Mouse (Mus musculus) urinary bladder, postnatal 10 days (tissue): ENCODE data around the gene Dusp1.

Experiments used
- DNase-seq: peaks from one replicate; pipeline ENCODE4 v3.0.0; 2022; ENCODE audit warnings: low spot score

Dusp1 gene

DNA sequence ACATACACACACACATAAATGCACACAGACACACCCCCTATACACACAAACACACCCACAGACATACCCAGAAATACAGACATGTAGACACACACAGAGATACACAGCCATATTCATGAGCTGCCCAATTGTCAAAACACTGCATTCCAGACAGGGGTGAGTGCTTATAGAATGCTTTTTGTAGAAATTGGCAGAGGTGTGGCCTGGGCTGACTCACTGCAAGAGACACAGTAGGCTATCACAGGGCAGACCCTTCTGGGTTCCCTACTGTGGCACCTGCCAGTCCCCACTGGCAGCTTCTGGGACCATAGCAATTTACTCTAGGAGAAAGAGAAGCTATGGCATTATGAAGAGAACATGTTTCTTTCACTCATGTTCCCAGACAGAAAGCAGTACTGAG is 37.6 kb downstream of the Dusp1 start:
- DNase-seq = no peak

DNA sequence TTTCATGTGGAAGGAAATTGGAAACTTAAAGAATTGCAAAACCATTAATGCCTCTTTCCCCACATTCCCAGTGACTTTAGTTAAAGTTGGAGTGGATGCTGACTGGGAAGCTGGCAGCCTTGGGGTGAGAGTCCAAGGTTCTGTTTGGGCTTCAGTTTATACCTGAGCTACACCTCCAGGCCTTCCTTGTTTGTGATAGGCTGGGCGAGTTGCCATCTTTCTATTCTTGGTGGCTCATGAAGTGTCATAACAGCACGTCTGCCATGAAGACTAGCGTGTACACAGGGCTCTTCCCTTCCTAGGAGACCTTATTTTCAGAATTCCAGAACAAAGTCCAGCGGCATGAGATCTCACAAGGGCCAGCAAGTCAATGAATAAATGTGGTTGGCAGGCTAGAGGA is 39.2 kb downstream of the Dusp1 start:
- DNase-seq = no peak

DNA sequence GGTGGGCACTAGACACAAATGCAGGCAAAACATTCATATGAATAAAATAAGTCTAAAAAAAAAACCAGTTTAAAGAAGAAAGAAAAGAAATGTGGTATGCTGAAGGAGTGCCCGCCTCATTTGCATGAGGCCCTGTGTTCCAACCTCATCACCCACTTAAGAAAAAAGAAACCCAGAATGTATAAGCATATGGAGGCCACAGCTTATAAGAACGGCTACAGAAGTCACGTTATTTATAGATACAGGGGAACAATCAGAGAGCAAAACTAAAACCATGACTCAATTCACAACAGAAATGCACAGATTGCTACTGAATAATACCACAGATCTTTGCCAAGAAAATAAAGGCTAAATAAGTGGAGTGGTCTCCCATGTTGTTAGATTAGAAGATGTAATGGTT is 43.6 kb downstream of the Dusp1 start:
- DNase-seq = no peak

DNA sequence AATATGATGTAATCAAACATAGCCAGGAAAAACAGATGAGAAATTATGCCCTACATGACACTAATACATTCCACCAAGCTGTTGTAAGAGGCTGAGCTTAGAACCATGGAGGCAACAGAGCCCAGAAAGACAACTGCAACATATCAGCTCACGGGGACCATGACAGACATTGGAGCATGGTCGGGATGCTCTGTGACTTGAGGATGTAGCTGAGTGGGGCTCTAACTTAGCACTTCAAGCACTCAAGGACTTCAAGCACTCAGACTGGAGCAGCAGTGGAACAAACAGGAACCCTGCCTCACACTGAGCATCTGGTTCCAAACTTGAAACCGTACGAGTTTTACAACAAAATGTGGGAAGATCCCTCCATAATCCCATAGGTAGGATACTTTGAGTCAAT is 46.3 kb downstream of the Dusp1 start:
- no peak for DNase-seq

DNA sequence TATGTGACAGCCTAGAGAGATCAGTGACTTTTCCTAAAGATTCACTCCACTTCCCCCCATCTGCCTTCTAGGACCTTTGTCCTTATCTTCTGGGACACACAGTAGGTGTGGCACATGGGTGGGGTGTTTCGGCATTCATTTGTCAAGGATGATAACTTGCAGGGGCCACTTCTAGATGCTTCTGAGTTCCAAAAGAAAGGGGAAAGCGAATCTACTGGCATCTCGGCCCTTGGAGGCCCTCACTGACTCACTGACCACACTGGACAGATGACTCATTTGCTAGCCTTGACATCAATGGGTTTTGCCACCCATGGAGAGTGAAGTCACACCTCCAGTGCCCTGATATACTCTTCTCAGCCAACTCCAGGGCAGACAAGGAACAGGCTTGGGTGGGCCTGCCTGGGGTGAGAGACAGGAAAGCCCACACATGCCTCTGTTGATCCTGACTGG is 47.3 kb downstream of the Dusp1 start:
- no peak for DNase-seq

DNA sequence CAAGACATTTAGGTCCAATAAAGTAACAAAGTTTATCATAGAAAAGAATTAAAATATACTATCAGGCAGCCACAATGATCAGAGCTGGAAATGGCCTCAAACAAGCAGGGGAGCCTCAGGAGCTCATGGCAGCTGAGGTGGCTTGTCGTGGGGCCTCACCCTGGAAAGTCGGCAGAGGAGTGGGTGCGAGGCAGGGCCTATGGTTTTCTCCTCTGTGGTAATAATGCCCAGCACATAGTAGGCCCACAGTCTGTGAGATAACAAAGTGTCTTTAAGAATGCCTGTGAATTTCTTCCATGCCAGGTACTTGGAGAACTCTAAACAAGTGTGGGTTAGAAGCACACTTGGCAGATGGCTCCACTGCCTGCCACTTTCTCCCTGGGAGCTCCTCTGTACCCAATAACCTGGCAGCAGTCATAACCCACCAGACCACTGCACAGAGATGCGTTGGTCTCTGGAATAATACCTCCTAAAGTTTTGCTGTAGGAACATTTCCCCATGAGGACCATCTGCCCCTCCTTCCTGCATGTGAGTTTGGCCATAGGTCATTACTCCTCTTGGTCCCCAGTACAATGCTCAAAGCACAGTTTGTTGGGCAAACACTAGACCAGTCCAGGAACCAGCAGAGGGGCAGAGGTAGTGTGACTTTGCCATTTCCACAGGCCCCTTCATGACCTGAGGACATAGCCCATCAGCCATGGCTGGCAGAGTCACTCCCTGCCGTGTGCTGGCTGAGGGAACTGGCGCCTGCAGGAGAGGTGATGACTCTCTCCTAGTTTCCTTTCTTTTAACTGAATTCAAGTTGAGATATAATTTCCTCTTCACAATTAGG is 48.3 kb downstream of the Dusp1 start:
- DNase-seq = no peak

DNA sequence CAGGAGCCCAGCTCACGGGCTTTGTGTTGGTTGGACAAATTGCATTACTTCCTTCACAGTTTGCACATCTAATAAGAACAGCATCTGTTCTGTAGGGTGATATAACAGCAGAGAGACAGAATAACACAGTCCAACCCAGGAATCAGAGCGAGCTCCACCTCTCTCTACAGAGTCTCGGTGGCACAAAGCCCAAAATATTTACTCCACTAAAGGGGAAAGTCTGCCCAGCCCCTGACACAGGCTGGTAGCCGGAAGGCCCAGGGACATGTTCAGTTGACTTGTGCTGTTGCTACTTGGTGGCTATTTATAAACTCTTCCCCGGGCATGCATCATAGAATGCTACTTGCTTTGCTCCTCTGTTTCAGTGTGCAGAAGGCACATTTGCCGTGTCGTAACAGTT is 49.0 kb downstream of the Dusp1 start:
- no peak for DNase-seq

DNA sequence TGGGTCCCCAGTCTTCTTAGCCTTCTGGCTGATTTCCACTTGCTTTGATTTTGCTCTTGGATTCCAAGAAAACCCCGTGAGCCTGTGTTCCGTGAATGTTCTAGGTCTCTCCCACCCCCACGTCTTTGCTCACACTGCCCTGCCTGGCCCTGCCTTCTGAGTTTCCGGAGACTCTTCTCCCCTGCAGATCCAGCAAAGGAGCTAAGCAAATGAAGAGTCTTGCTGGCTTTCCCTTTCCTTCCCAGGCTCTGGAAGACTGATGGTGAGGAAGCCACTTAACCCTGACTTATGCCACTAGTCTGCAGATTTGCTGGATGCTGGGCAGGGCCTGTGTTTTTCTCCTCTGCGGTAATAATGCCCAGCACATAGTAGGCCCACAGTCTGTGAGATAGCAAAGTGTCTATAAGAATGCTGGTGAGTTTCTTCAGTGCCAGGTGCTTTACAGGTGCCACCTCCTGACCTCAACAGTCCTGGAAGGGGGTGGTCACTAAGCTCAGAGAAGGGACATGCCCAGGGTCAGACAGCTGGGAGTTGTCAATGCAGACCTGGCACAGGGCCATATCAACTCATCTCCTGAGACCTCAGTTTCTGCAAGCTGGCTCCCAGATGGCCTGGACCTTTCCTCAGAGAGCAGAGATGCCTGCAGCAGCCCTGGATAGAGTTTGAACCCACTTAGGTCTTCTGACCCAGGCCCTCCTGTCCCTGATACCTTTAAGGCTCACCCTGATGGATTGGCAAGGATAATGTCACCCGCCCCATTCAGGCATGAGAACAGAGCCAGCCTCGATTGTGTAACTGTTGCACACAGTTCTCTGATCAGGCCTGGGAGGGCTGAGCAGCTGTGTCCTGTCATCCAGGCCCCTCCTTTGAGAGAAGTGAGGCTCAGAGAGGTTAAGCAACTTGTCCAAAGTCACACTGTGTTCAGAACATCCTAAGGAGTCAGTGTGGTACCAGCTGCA is 49.8 kb downstream of the Dusp1 start:
- DNase-seq = no peak

DNA sequence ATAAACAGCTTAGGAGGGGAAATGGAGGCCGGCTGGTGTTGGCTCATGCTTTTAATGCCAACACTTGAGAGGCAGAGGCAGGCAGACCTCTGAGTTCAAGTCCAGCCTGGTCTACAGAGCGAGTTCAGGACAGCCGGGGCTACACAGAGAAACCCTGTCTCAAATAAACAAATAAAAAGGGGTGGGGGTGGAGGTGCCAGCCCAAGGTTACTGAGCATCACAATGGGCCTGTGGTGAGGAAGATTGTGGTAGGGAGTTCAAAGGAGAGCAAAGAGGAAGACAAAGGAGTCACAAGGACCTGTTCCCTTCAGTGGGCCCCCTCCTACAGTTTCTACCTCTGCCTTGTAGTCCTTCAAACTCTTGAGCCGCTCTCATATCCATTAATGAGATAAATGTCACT is 50.7 kb downstream of the Dusp1 start:
- no peak for DNase-seq

DNA sequence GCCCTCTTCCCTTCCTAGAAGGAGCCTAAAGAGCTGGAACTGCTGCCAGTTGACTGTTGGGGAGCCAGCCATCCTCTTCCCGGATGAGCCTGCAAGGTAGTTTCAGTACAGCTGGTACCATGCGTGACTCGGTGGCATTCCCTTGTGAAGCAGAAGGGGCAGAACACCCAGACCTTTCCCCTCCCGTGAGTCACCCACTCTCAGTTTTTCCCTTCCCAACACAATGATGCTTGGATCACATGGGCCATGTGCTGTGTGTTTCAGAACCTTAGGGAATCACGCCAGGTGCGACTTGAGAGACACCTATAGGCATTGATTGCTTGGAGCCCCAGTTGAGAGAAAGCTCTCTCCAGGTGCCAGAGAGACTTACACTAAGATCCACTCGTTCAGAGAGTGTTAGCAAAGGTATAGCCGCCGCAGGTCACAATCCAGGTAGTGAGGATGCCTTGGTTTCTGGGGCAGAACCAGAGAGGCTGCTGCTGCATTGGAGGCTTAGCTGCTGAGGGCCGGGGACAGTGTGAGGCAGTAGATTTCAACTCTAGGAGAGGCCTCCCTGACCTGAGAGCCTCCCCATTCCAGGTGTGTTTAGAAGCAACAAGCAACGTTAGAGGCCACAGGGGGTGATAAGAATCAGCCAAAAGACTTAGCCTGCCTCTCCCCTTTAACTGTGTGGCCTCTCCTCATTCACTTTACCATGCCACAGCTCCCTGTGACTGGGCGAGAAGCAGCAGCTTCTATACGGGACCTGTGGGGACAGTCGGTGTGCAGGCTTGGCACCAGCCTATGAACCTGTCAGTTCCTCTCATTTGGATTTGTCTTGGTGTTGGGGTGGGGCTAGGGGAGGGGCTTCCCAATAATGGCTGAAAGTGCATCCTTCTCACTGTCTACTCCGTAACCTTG is 51.5 kb downstream of the Dusp1 start:
- DNase-seq = no peak

DNA sequence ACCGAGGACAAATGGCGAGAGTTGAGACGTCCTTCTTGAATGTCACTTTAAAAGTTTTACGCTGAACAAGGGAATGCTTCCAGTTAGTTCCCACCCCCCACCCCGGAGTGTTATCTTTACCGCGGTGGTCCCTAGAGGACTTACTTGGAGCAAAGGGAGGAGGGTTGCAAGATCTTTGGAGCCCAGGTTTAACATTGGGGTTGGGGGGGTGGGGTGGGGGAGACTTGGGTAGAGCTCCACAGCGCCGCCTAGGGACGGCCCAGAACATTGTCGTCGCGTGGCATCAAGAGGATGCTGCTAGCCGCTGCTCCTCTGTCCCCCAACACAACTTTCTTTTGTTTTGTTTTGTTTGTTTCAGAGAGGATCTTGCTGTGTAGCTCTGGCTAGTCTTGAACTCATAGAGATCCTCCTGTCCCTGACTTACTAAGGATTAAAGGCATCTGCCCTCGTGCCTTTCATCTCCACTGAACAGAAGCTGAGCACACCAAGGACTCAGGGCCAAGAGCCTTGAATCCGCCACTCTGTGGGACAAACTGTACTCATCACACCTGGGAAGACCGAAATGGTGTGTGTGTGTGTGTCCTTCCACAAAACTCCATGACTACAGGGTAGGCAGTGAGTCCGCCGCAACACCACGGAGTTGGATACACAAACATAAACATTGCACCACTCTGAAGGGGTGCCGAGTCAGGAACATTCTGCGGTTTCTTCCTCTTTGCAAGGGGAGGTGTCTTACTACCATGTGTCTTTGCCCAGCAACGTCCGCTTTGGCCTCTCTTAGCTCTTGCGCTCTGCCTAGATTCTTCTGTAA is 52.8 kb downstream of the Dusp1 start:
- no peak for DNase-seq

DNA sequence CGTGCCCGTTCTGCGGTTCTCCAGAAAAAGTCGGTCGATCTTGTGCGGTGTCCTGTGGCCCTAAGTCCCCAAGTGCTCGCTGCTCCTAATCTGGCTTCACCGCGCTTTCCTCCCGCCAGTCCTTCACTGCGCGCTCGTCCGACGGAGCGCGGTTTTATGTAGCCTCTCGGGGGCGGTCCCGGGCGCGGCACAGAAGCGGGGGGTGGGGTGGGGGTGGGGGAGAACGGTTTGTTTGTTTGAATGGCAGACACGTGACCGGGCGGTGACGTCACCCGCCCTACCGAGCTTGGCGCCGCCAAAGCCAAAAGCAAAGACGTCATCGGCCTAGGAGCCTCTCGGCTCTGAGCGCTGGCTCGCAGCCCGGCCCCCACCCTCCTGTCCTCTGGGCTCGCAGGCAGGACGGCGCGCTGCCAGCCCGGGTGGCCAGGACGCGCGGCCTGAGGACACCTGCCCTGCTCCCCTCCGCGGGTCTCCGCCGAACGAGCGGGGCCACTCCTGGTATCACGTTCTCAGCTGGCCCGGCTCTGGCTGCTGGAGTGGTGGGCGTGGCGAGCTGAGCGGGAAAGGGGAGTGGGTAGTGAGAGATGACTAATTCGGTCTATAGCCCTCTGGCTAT is 53.5 kb downstream of the Dusp1 start:
- peak; percentile 80 for DNase-seq

DNA sequence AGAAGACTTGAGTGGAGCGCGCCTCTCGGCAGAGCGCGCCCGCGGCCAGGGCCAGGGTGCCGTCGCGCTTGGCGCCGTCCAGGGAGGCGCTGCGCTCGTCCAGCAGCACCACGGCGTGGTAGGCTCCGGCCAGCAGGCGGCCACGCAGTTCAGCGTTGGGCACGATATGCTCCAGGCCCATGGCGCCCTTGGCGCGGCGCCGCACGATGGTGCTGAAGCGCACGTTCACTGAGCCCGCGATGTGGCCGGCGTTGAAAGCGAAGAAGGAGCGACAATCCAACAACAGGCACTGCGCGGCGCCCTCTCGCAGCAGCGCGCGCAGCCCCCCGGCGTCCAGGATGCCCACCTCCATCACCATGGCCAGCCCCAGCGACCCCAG is 54.0 kb downstream of the Dusp1 start:
- DNase-seq = peak; percentile 57

DNA sequence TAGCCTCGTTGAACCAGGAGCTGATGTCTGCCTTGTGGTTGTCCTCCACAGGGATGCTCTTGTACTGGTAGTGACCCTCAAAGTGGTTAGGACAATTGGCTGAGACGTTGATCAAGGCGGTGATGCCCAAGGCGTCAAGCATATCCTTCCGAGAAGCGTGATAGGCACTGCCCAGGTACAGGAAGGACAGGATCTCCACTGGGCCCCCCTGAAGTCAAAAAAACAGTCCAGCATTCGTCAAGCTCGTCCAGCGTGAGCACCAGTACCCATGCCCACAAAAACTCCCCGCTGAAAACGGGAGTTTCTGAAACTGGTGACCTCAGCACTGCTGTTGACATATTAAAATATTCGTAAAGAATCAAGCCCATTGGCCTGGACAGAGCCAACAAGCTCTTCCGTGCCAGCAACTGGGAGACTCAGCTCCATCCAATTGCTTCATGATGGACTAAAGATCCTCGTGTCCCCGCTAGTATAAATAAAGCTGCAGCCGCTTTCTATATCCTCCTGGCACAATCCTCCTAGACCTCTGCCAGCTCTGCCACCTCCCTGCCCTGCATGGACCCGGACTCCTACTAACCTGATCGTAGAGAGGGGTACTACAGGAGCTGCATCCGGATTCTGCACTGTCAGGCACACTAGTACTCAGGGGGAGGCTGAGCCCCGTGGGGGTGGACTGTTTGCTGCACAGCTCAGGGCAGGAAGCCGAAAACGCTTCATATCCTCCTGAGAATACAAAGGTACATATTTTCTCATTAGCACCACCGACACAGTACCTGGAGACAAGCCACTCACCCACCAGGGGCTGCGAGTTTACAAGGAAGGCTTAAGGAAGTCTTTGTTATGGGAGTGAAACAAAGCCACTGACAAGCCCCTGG is 54.7 kb downstream of the Dusp1 start:
- no peak for DNase-seq

DNA sequence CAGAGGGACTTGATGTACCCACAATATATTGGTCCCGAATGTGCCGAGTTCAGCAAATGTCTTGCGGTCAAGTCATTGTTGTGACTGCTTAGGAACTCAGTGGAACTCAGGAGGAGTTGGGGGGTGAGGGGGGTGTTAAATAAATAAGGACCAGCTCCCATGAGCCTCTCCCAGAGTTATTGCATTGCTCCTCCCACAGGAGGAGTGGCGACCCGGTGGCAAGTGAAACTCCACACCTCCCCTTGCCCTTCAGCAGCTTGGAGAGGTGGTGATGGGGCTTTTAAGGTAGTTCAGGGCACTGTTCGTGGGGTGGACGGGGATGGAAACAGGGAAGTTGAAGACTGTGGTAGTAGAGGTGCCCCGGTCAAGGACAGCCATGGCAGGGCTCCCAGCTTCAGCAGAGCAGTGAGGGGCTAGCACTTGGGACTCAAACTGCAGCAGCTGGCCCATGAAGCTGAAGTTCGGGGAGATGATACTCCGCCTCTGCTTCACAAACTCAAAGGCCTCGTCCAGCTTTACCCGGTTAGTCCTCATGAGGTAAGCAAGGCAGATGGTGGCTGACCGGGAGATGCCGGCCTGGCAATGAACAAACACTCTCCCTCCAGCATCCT is 55.8 kb downstream of the Dusp1 start:
- DNase-seq = no peak

DNA sequence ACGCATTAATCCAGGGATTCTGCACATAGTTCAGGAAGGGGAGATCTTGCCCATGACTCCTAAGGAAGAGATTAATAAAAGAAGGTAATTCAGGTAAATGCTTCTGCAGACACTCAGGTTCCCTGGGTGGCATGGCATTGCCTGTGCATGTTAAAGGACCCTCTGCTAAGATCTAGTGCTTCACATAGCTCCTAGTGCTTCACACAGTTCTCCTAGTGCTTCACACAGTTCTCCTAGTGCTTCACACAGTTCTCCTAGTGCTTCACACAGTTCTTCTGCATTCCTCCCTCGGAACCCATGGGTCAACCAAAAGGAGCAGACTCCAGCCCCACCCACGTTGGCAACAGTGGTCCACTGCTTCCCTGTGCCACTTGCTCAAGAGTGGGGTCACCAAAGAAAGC is 56.7 kb downstream of the Dusp1 start:
- no peak for DNase-seq

DNA sequence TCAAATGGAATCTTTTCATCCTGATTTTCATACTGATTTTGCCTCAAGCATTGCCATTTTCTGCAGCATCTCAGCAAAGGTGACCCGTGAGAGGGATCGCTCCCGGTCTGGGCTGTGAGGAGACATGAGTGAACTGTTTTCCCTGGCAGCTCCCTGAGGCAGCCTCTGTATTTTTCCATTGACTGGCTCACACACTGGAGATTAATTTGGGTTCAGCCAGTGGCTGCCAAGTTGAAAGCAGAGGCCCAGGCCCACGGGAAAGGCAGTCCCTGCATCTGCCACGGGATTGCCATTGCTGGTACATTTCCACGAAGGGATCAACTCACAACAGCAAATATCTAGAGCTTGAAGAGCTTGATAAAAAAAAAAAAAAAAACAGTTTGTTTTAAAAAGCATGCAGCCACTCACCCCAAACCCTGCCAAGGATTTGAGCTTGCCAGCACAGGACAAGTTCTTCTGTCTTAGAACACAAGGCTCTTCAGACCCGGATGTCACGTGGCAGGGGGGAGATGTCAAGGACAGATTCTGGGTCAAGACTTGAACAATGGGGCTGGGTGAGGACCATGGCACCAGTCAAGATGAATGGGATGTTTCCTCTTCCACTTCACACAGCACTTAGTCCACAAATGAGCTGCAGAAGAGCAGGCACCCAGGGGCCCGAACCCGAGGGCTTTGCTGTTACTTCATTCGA is 57.8 kb downstream of the Dusp1 start:
- no peak for DNase-seq

DNA sequence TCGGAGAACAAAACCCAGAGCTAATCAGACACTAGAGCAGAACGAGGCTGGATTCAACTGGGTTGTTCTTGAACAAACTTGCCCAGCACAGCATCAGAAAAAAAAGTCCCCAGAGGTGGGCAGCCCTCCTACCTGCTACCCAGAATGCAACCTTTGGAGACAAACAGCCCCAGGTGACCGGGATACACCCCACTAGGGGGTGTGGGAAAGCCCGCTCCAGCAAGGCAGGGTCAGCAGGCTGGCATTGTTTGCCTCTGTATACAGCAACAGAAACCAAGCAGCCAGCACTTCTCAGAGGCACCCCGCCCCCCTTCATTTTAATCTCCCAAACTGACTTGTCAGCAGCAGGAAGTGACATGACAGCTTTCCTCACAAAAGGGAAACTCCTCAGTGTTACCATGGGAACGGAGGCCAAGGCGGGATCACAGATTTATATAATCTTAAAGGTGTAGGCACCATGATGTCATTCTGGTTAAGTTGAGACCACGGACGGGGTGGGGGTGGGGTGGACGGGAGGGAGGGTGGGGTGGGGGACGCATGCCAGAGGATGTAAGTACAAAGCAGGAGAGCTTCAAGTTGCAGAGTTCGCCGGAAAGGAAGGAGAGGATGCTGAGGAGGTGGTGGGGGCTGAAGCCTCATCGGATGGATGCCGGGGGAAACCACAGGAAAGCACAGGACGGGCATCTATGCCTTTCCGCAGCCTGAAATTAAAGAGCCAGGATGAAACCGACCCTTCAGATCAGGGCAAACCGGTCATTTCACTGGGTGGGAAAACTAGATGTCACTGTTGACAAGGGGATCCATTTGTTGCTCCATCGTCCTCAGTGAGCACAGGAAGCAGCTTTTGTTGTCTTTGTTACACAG is 58.9 kb downstream of the Dusp1 start:
- no peak for DNase-seq
